Mouse (Mus musculus) cerebellum, adult 9-11 months (tissue): ENCODE data around the gene Cib4.

Source experiments
- DNase-seq: peaks from one replicate; pipeline ENCODE4 v3.0.0; 2022

Cib4 gene

DNA sequence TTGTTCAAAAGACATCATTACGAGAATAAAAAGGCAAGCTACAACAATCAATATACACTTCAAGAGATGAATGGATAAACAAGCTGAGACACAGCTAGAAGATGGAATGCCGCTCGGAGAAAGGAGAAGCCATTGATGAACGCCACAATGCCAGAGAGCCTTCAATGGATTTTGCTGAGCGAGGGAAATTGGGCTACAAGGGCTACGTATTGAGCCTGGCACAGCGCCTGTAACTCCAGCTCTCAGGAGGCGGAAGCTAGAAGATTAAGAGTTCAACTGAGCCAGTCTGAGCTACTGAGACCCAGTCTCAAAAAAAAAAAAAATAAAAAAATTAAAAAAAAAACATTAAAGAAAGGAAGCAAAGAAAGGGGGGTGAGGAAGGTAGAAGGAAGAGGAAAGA is 32.5 kb downstream of the Cib4 start:
- no peak for DNase-seq

DNA sequence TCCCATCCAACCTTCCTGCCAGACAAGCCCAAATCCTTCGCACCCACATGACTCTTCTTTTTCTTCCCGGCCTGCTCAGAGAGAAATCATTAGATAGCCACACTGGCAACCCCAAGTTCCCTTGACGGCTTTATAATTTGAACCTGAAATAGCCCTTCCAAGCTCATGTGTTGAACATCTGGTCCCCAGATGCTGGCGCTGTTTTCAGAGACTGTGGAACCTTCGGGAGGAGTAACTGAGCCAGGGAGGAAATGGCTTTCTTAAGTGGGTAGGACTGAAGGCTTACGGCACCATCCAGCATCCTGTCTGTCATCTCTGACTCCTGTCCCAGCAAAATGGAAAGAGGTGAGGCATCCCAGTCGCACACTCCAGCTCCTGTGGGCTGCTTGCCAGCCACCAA is 48.3 kb downstream of the Cib4 start:
- DNase-seq: no peak

DNA sequence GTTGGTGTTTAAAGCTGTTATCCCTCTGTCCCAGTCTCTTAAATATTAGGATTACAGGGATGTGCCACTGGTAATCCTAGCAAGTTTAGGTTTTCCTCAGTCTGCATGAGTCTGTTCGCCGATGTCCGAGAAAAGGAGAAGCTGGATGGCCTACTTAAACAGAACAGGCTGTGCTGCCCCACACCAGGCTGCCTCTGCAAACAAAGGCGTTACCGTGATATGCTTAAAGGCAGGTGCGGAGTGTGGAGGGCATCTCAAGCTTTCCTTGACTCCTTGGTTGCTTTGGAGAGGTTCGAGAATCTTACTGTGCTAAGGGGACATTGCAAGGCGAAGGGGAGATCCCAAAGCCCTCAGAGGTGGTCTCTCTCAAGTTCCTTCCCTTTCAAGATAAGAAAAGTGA is 48.8 kb downstream of the Cib4 start:
- DNase-seq: no peak

DNA sequence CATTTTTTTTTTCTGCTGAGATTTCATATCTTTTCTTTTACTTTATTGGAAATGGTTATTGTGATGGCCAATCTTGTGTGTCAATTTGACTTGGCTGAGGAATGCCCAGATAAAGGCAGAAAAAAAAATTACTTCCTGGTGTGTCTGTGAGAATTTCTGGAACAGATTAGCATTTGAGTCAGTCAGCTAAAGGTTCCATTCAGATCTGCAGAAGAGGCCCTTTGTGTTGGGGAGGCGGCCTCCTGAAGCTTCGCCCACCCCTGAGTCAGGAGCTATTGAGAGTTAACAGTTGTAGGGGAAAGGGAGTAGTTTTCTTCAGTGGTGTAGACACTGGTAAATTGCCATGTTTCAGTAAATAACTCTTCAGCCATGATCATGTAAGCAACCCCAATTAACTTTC is 50.3 kb downstream of the Cib4 start:
- DNase-seq: no peak

DNA sequence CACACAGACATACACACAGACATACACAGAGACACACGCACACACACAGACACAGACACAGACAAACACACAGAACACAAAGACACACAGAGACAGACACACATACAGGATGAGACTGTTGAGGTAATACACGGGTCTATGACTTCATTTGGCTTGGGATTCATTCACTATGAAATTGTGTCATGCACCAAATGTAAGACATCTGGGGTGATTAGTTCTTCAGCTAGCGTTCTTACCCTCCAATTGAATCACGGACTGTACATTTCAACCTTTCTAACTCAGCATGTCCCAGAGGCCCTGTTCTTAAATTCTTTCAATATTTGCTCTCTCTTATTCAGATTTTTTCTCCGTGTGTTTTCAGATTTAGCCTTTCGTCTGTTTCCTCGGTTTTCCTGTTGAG is 51.0 kb downstream of the Cib4 start:
- DNase-seq: no peak

DNA sequence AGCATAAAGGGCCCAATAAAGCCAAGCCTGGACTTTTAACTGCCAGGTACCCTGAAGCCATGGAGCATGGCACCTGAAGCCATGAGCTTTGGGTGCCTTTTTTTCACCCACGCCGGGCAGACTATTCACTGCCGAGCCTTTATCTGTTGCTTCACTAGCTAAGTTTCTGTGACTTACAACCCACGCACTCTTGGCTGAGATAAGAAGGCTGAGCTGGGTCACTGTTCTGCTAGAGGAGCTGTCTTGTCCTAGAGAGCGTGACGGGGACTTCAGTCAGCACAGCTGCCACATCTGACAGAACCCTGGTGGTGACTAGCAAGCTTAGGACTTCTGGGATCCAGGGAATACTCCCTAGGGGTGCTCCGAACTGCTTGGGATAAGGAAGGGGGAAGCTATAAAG is 51.9 kb downstream of the Cib4 start:
- DNase-seq: no peak

DNA sequence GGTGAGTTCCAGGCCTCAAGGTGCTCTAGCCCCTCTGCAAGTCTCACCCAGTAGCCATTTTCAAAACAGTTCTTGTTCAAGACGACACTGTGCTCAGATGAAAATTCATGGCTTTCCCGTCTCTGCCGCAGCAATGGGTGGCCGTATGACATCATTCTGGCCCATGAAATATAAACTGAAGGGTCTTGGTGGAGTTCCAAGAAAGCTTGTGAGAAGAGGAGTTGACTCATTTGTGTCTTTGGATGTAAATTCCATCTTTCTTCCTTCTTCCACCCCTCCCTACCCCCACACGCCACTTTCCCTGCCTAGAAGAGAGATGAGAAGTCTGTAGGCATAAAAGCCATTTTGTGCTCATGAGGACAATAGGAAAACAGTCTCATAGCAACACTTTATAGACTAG is 54.8 kb downstream of the Cib4 start:
- DNase-seq: no peak

DNA sequence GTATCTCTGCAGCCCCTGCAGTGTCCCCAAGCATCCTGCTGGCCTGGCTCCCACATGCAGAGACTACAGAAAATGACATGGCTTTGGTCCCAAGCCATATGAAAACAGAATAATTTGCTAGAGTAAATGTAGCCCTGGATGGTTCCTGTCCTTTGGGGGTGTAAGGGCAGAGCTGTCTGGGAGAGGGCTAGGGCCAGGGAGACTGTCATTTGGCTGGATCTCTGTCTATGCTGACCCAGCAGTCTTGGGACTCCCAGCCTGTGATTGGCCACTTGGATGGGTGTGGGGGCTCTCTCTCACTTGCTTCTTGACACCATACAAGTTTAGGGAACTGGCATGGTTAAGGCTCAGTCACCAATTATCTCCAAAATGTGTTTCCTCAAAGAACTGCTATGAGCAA is 55.4 kb downstream of the Cib4 start:
- DNase-seq: no peak

DNA sequence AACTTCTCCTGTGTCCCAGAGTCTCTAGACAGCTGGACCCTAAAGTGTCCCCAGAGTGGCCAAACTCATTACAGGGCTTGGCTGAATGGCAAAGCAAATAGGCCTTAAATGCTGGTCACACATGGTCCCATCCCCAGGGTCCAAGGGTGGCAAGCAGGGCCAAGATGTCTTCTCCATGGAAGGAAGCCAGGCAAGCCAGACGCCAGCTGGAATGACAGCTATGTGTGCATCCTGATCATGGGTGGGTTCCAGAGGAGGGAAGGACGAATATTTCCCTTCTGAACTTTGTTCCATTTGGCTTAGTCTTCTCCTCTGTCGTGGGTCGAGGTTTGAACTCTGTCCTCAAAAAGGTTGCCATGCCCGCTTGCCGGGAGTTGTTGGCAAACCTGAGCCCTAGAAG is 60.5 kb downstream of the Cib4 start:
- DNase-seq: no peak

DNA sequence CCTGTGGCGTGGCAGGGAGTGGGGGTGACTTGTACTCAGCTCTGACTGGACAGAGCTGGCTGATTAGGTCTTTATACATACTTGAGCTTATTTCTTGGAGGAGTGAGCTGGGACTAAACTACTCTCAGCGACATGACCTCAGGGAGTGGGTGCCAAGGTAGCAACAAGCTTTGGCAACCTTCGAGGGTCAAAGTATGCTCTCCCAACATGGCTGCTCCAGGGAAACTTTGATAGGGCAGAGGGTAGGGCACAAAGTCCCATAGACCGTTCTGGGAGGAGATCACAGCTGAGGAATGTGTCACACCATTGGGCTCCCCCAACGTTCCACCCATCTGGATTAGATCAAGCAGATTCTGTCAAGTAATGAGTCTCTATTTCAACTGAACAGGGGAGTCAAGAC is 61.0 kb downstream of the Cib4 start:
- DNase-seq: no peak

DNA sequence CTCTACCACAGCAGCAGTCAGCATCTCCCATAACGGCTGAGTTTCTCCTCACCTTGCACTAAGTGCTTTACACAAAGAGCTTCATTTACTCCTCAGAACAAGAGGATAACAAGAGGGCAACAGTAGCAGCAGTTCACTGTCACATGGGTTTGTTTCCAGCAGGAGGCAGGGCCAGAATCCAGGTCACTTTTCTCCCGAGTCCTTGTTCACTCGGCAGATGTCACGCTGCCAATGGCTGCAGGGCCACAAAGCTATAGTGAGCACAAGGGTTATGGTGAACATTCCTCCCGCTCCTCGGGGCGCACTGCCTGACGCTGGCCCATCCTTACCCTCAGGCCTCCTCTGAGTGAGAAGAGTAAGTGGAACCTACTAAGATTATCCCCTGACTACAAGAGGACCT is 62.1 kb downstream of the Cib4 start:
- DNase-seq: no peak

DNA sequence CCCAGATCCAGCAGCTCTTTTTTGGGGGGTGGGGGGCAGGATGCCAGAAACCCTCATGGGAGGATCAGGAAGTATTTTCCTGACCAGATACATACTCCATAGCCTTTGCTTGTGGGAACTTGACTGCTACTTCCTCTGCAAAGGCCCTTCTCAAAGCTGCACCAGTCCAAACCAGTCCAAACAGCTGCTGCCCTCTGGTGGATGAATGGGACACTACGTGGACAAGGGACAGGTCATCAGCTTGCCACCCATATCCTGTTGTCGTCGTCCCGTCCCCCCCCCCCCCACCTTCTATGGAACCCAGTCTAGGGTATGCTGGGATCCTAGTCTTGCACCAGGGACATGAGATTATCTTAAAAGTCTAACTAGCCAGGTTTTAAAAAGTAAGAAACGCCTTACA is 63.3 kb downstream of the Cib4 start:
- peak; percentile 60 for DNase-seq

DNA sequence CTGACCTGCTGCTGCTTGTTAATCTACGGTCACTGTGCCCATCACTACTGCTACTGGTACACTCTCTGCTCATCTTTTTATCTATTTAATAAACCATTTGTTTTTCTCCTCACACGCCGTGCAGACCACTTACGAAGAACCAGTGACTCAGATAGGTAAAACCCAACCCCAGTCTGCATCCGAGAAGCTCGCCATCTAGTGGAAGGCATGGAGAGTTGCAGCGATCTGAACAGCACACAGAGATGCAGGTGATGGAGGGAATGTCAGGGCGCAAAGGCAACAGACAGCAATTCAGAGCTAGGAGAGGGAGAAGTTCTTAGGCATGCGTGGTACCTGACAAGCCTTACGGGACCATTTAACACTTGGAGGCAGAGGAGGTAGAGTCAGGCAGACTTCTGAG is 69.1 kb downstream of the Cib4 start:
- peak; percentile 30 for DNase-seq

DNA sequence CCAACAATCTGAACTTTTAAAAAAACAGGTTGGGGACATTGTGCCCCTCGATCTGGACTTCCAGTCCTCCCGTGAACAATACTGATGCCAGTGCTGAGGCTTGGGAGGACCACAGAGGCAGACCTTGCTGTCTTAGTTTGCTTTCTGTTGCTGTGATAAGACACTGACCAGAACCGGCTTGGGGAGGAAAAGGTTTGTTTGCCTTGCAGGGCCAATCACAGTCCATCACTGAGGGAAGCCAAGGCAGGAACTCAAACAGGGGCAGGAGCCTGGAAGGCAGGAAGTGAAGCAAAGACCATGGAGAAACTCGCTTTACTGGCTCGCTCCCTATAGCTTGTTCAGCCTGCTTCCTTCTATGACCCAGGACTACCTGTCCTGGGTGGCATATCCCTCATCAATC is 73.5 kb downstream of the Cib4 start:
- DNase-seq: no peak

DNA sequence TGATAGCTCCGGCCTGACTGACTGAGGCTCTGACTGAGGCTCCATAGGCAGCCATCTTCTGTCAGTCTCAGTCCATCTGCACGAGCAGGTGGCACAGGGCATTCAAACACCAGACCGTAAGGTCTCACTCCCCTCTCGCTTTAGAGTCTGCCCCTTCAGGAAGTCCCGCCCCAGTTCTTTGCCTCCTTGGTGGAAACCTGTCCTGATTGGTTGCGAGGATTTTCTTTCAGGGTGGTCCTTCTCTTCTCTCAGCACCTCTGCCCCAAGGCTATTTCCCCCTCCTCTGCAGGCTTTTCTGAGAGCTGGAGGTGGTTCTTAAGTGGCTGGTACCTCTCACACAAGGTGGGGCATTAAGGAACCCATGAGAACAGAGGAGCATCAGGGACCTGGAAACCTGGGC is 75.2 kb downstream of the Cib4 start:
- DNase-seq: no peak

DNA sequence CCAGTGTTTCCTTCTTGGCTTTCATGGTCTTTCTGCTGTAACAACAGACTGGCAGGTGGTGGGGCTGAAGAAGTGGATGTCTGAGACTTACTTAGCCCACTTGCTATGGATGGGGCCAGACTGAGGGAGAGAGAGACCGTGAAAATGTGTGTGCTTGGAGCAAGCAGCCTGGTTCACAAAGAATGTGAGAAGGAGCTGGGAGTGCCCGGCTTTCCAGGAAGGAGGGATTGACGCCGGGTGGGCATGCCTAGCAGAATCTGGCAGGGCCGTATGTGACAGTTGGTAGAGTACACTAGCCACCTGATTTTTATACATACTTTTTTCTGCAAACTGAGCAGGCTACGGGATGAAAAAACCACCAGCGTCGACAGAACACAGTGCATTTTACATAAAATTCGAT is 79.3 kb downstream of the Cib4 start:
- no peak for DNase-seq

DNA sequence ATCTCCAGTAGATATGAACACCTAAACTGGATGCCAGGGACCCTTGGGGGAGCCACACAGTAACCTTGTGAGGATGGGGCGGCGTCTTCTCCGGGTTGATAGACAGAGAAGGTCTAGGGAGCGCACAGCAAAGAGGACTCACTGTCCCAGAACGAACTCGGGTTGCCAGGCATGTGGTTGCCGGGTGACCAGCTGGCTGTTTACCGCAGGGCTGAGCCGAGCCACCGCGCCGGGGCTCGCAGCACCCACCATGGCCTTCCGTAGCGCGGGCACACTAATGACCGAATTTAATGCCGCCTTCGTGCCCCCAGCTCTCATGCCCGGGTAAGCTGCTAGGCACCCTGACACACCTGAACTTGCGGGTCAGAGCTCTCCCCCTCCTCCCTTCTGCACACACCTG is 79.8 kb downstream of the Cib4 start, which contains the start of gene 1700001C02Rik:
Gene 1700001C02Rik (plus strand): TSS at position 187 of the 400 bp plus-strand sequence.
- DNase-seq: no peak

DNA sequence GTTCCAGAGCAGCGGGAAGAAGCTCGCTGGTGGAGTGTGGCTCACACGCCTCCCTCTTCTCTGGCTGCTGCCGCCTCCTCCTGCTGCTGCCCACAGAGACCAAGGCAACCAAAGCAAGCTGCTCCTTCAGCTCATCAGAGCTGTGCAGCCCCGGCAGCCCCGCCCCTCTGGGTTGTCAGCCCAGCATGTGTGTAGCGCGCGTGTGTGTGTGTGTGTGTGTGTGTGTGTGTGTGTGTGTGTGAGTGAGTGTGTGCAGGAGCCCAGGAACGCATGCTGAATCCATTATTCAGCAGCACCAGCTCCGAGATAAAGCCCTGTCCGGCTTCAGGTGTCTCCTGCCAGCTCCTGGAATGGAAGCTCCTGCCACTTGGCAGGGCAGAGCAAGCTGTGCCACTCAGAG is 83.8 kb downstream of the Cib4 start, which contains the start of gene Otof:
Gene Otof (minus strand): TSS at position 112 of the 400 bp plus-strand sequence.
- peak; percentile 49 for DNase-seq

DNA sequence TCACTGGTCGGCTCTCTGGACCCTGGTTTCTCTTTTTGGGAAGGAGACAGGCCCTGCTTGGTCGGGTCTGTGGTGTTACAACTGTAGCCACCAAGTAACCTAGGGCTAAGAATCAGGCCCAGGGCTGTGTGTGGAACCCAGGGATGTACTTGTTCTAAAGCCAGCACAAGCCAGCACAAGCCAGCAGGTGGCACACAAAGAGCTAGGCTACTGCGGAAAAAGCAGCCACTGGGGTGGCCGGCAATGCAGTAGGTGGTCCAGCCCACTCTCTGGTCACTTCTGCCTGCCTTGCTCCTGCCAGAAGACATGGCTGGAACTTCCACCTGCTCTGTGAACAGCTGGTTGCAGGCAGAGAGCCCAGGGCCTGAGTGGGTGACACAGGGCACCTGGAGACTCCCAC is 85.5 kb downstream of the Cib4 start:
- no peak for DNase-seq

DNA sequence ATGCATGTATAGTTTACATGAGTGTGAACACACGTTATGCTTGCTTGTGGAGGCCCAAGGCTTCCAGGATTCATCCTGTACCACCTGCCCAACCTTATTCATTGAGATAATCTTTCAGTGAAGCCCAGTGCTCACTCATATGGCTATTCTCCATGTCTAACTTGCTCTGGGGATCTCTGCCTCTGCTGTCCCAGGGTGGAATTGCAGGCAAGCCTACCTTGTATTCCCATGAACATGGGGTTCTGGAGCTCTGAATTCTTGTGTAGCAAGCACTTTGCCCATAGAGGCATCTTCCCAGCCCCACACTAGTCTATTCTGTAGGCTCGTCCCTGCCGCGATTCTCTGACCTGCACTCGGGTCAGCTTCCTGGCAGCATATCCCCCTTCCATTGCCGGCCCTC is 89.6 kb downstream of the Cib4 start:
- no peak for DNase-seq

DNA sequence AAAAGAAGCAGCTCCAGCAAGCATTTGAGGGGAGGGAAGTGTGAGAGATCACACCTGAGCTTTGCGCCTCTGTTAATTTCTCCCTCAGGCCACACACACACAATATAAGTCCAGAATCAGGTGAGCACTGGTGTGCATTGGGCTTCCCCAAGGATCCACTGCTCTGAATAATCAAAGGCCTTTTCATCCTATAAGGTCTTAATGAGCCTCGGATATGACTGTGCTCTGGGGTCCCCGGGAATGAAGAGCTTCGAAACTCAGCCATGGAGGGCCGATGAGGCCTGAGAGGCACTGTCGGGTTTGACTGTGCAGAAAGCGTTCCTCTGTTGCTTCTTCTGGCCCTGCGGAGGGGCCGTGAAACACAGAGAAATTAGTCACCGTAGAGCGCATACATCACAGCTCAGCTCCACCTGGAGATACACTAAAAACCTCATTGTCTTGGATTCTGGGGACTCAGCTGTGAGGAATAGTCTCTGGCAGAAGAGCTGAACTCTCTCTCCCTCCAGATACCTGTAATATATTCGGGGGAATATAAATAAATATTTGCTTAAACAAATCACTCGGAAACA is 101.2 kb downstream of the Cib4 start:
- no peak for DNase-seq

DNA sequence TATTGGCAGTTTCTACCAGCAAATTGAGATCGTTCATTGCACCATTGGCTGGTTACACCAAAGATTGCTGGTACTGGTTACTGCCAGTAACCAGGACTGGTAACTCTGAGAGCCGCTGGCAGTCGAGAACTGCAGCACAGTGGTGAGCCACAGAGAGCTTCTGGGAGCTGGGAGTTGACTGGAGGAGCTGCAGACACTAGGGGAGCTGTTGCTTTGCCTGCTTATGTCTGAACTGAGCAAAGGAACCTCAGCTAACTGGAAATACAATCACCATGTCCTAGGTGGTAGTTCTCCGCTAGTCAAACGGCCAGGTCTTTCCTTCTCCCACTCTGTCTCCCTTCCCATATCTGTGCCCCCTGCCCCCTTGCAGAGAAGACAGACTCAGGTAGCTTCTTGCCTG is 103.4 kb downstream of the Cib4 start:
- DNase-seq: no peak

DNA sequence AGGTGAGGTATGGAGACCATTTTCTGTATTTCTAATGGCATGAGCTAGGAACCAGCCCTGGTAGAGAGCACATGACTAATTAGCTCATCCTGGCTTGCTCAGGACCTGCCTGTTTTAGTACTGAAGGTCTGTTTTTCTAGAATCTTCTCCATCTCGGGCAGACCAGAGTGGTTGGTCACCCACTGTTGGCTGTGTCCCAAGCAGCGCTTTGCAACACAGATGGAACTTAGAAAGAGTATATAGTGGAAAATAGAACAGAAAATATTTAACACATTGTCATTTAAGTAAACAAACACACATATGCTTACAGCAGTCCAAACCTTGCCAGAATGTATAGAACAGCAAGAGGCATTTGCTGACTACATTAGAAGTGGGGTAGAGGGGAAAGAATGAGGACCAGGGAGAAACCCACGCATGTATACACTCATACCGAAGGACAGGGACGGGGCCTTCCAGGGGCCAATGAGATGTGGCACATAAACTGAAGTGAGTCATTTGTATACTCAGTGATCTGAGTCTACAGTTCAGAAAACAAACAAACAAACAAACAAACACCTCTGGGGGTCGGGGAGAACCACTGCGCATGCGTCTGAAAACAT is 105.2 kb downstream of the Cib4 start:
- DNase-seq: no peak

DNA sequence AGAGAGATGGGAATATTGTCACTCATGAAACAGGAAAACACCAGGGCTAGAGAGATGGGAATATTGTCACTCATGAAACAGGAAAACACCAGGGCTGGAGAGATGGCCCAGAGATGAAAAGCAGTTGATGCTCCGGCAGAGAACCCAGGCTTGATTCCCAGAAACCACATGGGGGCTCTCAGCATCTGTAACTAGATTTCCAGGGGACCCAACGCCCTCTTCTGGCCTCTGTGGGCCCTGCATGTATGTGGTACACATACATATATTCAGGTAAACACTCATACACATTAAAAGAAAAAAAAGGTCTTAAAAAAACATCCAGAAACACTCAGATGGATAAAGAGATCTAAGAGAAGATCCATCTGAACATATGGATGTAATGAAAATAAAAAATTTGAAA is 106.7 kb downstream of the Cib4 start:
- no peak for DNase-seq
